Mouse (Mus musculus) liver, postnatal 0 days (tissue): ENCODE data around the gene Kalrn.

Source experiments
- CTCF ChIP-seq: sonication (generic); IDR thresholded peaks from 2 replicates; pipeline ENCODE4 v1.5.1; 2016; ENCODE audit warnings: antibody characterized with exemption, low read depth
- EP300 ChIP-seq: IDR thresholded peaks from 2 replicates; pipeline ENCODE4 v1.6.1; 2016; ENCODE audit warnings: antibody characterized with exemption, low read depth, mild to moderate bottlenecking

- peak; percentile 60 for TF ChIP-seq CTCF
- TF ChIP-seq EP300 = no peak
Observed at GRCm38 (mm10) chr16:34112490-34112889, 460.8 kb downstream of the Kalrn start.
